Mouse (Mus musculus): ENCODE data around the gene Ski.

- no peak for TF ChIP-seq CTCF (IDR thresholded peaks at IDR 0.05)
- TF ChIP-seq EP300 (IDR thresholded peaks at IDR 0.05), result no peak; the same call in 1 of the 2 replicates
Observed at GRCm38 (mm10) chr4:155162433-155163319, 59.7 kb downstream of the Ski start.
